Mouse (Mus musculus): ENCODE results near the gene Nck2.

GRCm38 (mm10) chr1:43491506-43492269, 47.3 kb downstream of the Nck2 start:
- TF ChIP-seq GATA1 (IDR thresholded peaks at IDR 0.05; ENCODE audit: borderline replicate concordance, low read length): no peak
- TF ChIP-seq FLI1 (IDR thresholded peaks at IDR 0.05; ENCODE audit: low read length): no peak

Data from megakaryocyte, embryonic 14.5 days (primary cell).